Mouse (Mus musculus) cortical plate, adult 2 months (tissue): ENCODE measurements around the gene Mb.

Experiments used
- CTCF ChIP-seq: fragments of 200-500 bp; IDR thresholded peaks from 2 replicates; pipeline ENCODE4 v1.5.1; 2011; ENCODE audit warnings: mild to moderate bottlenecking, control low read depth, low read length; ENCODE audit not compliant: insufficient read depth; ENCODE audit errors: extremely low read depth
- POLR2A ChIP-seq: fragments of 200-500 bp; IDR thresholded peaks from 2 replicates; pipeline ENCODE4 v1.6.1; 2011; ENCODE audit warnings: mild to moderate bottlenecking, low read length, control low read depth; ENCODE audit not compliant: insufficient read depth; ENCODE audit errors: extremely low read depth

DNA sequence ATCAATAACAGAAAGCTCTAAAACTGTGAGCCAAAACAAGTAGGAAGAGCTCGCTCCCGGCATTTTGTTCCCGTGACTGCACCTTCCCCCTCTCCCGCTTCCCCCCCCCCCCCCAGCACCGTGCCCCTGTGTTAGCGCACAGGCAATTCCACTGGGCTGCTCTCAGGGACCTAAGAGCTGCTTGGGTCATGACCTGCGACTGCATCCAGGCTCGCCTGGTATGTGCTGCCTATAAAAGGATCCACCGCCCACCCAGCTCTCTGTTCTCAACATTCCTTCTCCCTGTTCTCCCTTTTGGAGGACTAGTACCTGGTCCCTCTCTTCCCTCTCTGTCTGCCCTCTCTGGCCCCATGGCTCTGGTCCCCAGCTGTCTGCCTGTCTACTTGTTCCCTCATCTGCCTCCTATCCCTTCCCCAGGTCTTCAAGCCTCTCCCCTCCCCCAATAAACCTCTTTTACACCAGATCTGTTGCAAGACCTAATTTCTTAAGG is 11.2 kb downstream of the Mb start:
- TF ChIP-seq POLR2A, result no peak
- TF ChIP-seq CTCF, result no peak
